In the genomic region with DNA sequence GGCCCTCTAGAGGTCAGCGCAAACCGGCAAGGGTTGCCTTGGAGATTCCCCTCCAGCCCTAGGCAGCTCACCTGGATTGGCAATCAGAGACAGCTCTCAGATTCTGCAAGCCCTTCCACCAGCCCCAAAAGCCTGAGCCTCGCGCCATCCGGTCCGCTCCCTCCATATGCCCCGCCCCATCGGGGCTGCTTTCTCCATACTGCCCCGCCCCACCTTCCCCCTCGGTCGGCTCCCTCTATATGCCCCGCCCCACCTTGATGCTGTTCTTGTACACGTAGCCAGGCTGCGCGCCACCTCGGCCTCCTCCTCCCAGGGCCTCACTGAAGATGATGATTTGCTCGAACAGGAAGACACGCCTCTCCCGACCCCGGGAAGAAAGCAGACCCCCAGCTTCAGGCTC, we compare ENCODE assay signal across 8 mouse cellular contexts. TPM values are rescaled to one million over a fixed set of nuclear protein-coding genes. Genes with fewer than 3 reads are reported as not detected.
DNase-seq lines count a peak whose midpoint lies in the region; ATAC-seq and TF ChIP-seq lines count a peak whose summit lies in the region.

No protein-coding gene starts in this region.

- H3K4me2 ChIP-seq in heart, embryonic 13.5 days, result peak overlapping the region; percentile 40
- peak overlapping the region; percentile 30; the same call in 1 of the 2 replicates for H3K4me2 ChIP-seq in midbrain, postnatal 0 days (ENCODE audit: low read depth, low read length, poor library complexity, severe bottlenecking)

- 0 out of 2 replicates have a peak overlapping the region, but pooled peaks have one; percentile 38 for H3K9ac ChIP-seq in heart, embryonic 13.5 days
- H3K9ac ChIP-seq in midbrain, postnatal 0 days (replicated peaks; ENCODE audit: low read length, poor library complexity, severe bottlenecking), result no peak overlapping the region; the same call in 1 of the 2 replicates

- H3K4me3 ChIP-seq in heart, embryonic 13.5 days, result peak overlapping the region; percentile 23
- no peak overlapping the region for H3K4me3 ChIP-seq in midbrain, postnatal 0 days (ENCODE audit: low read depth, low read length)

- no peak for ATAC-seq in heart, embryonic 13.5 days (ENCODE audit: extremely low read depth, insufficient number of reproducible peaks, low FRiP score, low TSS enrichment)
- ATAC-seq in inflammation-experienced regulatory T-cells, adult 6 months, result peak; percentile 29
- no peak for ATAC-seq in midbrain, postnatal 0 days (ENCODE audit: low FRiP score)

- no peak; the same call in 1 of the 2 replicates for TF ChIP-seq CTCF in midbrain, postnatal 0 days (IDR thresholded peaks at IDR 0.05)

- H3K9me3 ChIP-seq in heart, embryonic 13.5 days, result no peaks in the 10 kb centered on the region
- H3K9me3 ChIP-seq in midbrain, postnatal 0 days (ENCODE audit: low read length), result no peaks in the 10 kb centered on the region

- peaks cover 75% of the 10 kb centered on the region for H3K27me3 ChIP-seq in heart, embryonic 13.5 days (replicated peaks)
- peaks cover 18% of the 10 kb centered on the region; the same call in 1 of the 2 replicates for H3K27me3 ChIP-seq in midbrain, postnatal 0 days (ENCODE audit: insufficient read depth, low read length)

- peaks cover 33% of the 10 kb centered on the region for H3K4me1 ChIP-seq in heart, embryonic 13.5 days
- peaks cover 9% of the 10 kb centered on the region; the same call in 1 of the 2 replicates for H3K4me1 ChIP-seq in midbrain, postnatal 0 days (ENCODE audit: insufficient read depth, low read length)

- H3K36me3 ChIP-seq in heart, embryonic 13.5 days, result peaks cover 33% of the 10 kb centered on the region
- H3K36me3 ChIP-seq in midbrain, postnatal 0 days (ENCODE audit: insufficient read depth, low read length), result no peaks in the 10 kb centered on the region

- intact Hi-C loops in heart, postnatal 36 days (cut with DNase I), result no loop called here

- no peak overlapping the region for H3K27ac ChIP-seq in heart, embryonic 13.5 days (replicated peaks)
- no peak overlapping the region for H3K27ac ChIP-seq in midbrain, postnatal 0 days (ENCODE audit: low read depth, low read length)

- no peak for DNase-seq in heart, postnatal 36 days
- peak; percentile 59 for DNase-seq in embryo, embryonic 11 days
- DNase-seq in midbrain, postnatal 0 days (ENCODE audit: low spot score), result no peak
- DNase-seq in adipocyte (ENCODE audit: low spot score), result no peak
- no peak for DNase-seq in frontal cortex, postnatal 10 days (ENCODE audit: low spot score in 2 of 2)
- DNase-seq in layer of hippocampus, adult 9-10 months (ENCODE audit: low spot score), result no peak

- 19% methylated on average over 20 of the region's 20 CpGs for WGBS in heart, embryonic 13.5 days
- 16% methylated on average over 18 of the region's 20 CpGs for WGBS in midbrain, postnatal 0 days

RNA-seq across cellular contexts. Expression of a gene that starts 3.3 kb away (rescaled TPM):
- 18.0 and 21.5 TPM in 2 replicates for polyA plus RNA-seq in heart, embryonic 13.5 days (2015; fragmentation: Nextera tagmentation; extraction: Ambion mirVana)
- total RNA-seq in heart, postnatal 36 days (2021), result 10 to 100 TPM; 17.2 to 23.1 TPM
- 1 to 10 TPM; 3.2 to 4.3 (median 3.2) TPM for polyA plus RNA-seq in inflammation-experienced regulatory T-cells, adult 6 months (2017; shearing (Covaris generic))
- total RNA-seq in midbrain, postnatal 0 days (2014; rRNA removed), result 0.05 TPM in 2 replicates
- 0.80 TPM in 2 replicates for polyA plus RNA-seq in midbrain, postnatal 0 days (2015; fragmentation: Nextera tagmentation; extraction: Ambion mirVana)

RNA-seq across cellular contexts. Expression of a gene that starts 6.1 kb away (rescaled TPM):
- 21.4 and 21.6 TPM in 2 replicates for polyA plus RNA-seq in heart, embryonic 13.5 days (2015; fragmentation: Nextera tagmentation; extraction: Ambion mirVana)
- 10 to 100 TPM; 12.4 to 12.8 TPM for total RNA-seq in heart, postnatal 36 days (2021)
- polyA plus RNA-seq in inflammation-experienced regulatory T-cells, adult 6 months (2017; shearing (Covaris generic)), result under 1 TPM in 1 of 3 experiments, not detected in 2; 0.20 TPM
- total RNA-seq in midbrain, postnatal 0 days (2014; rRNA removed), result 47.6 and 48.8 TPM in 2 replicates
- 13.5 and 15.4 TPM in 2 replicates for polyA plus RNA-seq in midbrain, postnatal 0 days (2015; fragmentation: Nextera tagmentation; extraction: Ambion mirVana)

RNA-seq across cellular contexts. Expression of a gene that starts 11.8 kb away (rescaled TPM):
- polyA plus RNA-seq in heart, embryonic 13.5 days (2015; fragmentation: Nextera tagmentation; extraction: Ambion mirVana), result 65.2 and 67.7 TPM in 2 replicates
- total RNA-seq in heart, postnatal 36 days (2021), result 10 to 100 TPM; 25.8 to 29.4 TPM
- polyA plus RNA-seq in inflammation-experienced regulatory T-cells, adult 6 months (2017; shearing (Covaris generic)), result 10 to 100 TPM; 35.2 to 56.0 (median 47.0) TPM
- 258 and 275 TPM in 2 replicates for total RNA-seq in midbrain, postnatal 0 days (2014; rRNA removed)
- 205 and 217 TPM in 2 replicates for polyA plus RNA-seq in midbrain, postnatal 0 days (2015; fragmentation: Nextera tagmentation; extraction: Ambion mirVana)

RNA-seq across cellular contexts. Expression of a gene that starts 18.7 kb away (rescaled TPM):
- 1.2 and 1.7 TPM in 2 replicates for polyA plus RNA-seq in heart, embryonic 13.5 days (2015; fragmentation: Nextera tagmentation; extraction: Ambion mirVana)
- 1 to 10 TPM; 1.6 to 2.7 TPM for total RNA-seq in heart, postnatal 36 days (2021)
- 100 to 1,000 TPM; 181 to 204 (median 188) TPM for polyA plus RNA-seq in inflammation-experienced regulatory T-cells, adult 6 months (2017; shearing (Covaris generic))
- 126 and 134 TPM in 2 replicates for total RNA-seq in midbrain, postnatal 0 days (2014; rRNA removed)
- 86.8 and 88.6 TPM in 2 replicates for polyA plus RNA-seq in midbrain, postnatal 0 days (2015; fragmentation: Nextera tagmentation; extraction: Ambion mirVana)

RNA-seq across cellular contexts. Expression of a gene that starts 27.6 kb away (rescaled TPM):
- 23.2 and 23.8 TPM in 2 replicates for polyA plus RNA-seq in heart, embryonic 13.5 days (2015; fragmentation: Nextera tagmentation; extraction: Ambion mirVana)
- 10 to 100 TPM; 26.9 to 29.9 TPM for total RNA-seq in heart, postnatal 36 days (2021)
- polyA plus RNA-seq in inflammation-experienced regulatory T-cells, adult 6 months (2017; shearing (Covaris generic)), result 10 to 100 TPM; 25.7 to 32.1 (median 26.0) TPM
- 17.0 and 18.3 TPM in 2 replicates for total RNA-seq in midbrain, postnatal 0 days (2014; rRNA removed)
- polyA plus RNA-seq in midbrain, postnatal 0 days (2015; fragmentation: Nextera tagmentation; extraction: Ambion mirVana), result 14.5 and 15.1 TPM in 2 replicates

Comparison
In these comparisons a context has a peak if more than half of its experiments do, and no peak if none do; other contexts are left out.
1. RNA of a gene that starts 6.1 kb away (polyA plus RNA-seq): 21.4 to 21.6 TPM in heart, embryonic 13.5 days and 13.5 to 15.4 TPM in midbrain, postnatal 0 days; 0.20 TPM in inflammation-experienced regulatory T-cells, adult 6 months; every median in the first group is over 10 times any median in the second.